Mouse (Mus musculus): ENCODE data around the gene Cntrob. TPM values are rescaled to one million over a fixed set of nuclear protein-coding genes. Genes with fewer than 3 reads are reported as not detected.
"Not testable (repeated sequence)": the region's sequence is repeated elsewhere in the genome, so short reads cannot be mapped to it uniquely, and the experiment has no call there.

Cntrob gene
- polyA plus RNA-seq, 1 experiment from 2014 or later = 37.3 TPM

- not testable (repeated sequence) for H3K4me3 ChIP-seq; H3K27ac ChIP-seq (replicated peaks); H3K27me3 ChIP-seq (replicated peaks; ENCODE audit: low read depth, poor library complexity, severe bottlenecking); H3K9me3 ChIP-seq; DNase-seq (ENCODE audit: low spot score)
- H3K4me1 ChIP-seq = peaks cover 15% of the 10 kb centered on the region
- peaks cover 80% of the 10 kb centered on the region for H3K36me3 ChIP-seq (replicated peaks)
- WGBS = 87% methylated on average over 3 of the region's 3 CpGs
These were observed 5.6 kb downstream of the Cntrob start for GRCm38 (mm10) chr11:69318000-69318399.

GRCm38 (mm10) chr11:69316361-69316760, 7.2 kb downstream of the Cntrob start:
- Histone ChIP-seq H3K4me3 (no peak overlapping the region), H3K4me1 (no peaks in the 10 kb centered on the region), H3K27ac (replicated peaks) (no peak overlapping the region), H3K9me3 (no peaks in the 10 kb centered on the region), H3K36me3 (replicated peaks) (peaks cover 96% of the 10 kb centered on the region), H3K27me3 (replicated peaks; ENCODE audit: low read depth, poor library complexity, severe bottlenecking) (no peaks in the 10 kb centered on the region)
- DNase-seq (ENCODE audit: low spot score) = no peak
- WGBS = 99% methylated on average over 6 of the region's 6 CpGs

GRCm38 (mm10) chr11:69311266-69311665, 12.3 kb downstream of the Cntrob start:
- Histone ChIP-seq H3K4me3 (no peak overlapping the region), H3K27ac (replicated peaks) (no peak overlapping the region), H3K27me3 (replicated peaks; ENCODE audit: low read depth, poor library complexity, severe bottlenecking) (no peaks in the 10 kb centered on the region), H3K9me3 (no peaks in the 10 kb centered on the region), H3K4me1 (no peaks in the 10 kb centered on the region), H3K36me3 (replicated peaks) (peaks cover 100% of the 10 kb centered on the region)
- DNase-seq (ENCODE audit: low spot score) = no peak
- 83% methylated on average over 7 of the region's 7 CpGs for WGBS

GRCm38 (mm10) chr11:69306039-69306438, 17.5 kb downstream of the Cntrob start:
- Histone ChIP-seq H3K36me3 (replicated peaks) (peaks cover 99% of the 10 kb centered on the region), H3K27ac (replicated peaks) (no peak overlapping the region), H3K4me3 (no peak overlapping the region), H3K9me3 (no peaks in the 10 kb centered on the region), H3K27me3 (replicated peaks; ENCODE audit: low read depth, poor library complexity, severe bottlenecking) (no peaks in the 10 kb centered on the region), H3K4me1 (no peaks in the 10 kb centered on the region)
- WGBS = 93% methylated on average over 2 of the region's 2 CpGs
- DNase-seq (ENCODE audit: low spot score) = no peak

GRCm38 (mm10) chr11:69305291-69305690, 18.3 kb downstream of the Cntrob start:
- H3K4me1 ChIP-seq = no peaks in the 10 kb centered on the region
- WGBS = 94% methylated on average over 9 of the region's 9 CpGs
- no peaks in the 10 kb centered on the region for H3K27me3 ChIP-seq (replicated peaks; ENCODE audit: low read depth, poor library complexity, severe bottlenecking)
- H3K36me3 ChIP-seq (replicated peaks) = peaks cover 99% of the 10 kb centered on the region
- no peak overlapping the region for H3K27ac ChIP-seq (replicated peaks)
- DNase-seq (ENCODE audit: low spot score) = no peak
- no peak overlapping the region for H3K4me3 ChIP-seq
- no peaks in the 10 kb centered on the region for H3K9me3 ChIP-seq

GRCm38 (mm10) chr11:69302817-69303216, 20.8 kb downstream of the Cntrob start:
- H3K36me3 ChIP-seq (replicated peaks) = peaks cover 97% of the 10 kb centered on the region
- no peaks in the 10 kb centered on the region for H3K4me1 ChIP-seq
- no peak overlapping the region for H3K4me3 ChIP-seq
- WGBS = 91% methylated on average over 7 of the region's 7 CpGs
- H3K9me3 ChIP-seq = no peaks in the 10 kb centered on the region
- H3K27ac ChIP-seq (replicated peaks) = no peak overlapping the region
- DNase-seq (ENCODE audit: low spot score) = no peak
- H3K27me3 ChIP-seq (replicated peaks; ENCODE audit: low read depth, poor library complexity, severe bottlenecking) = no peaks in the 10 kb centered on the region

- H3K9me3 ChIP-seq = no peaks in the 10 kb centered on the region
- no peak overlapping the region for H3K27ac ChIP-seq (replicated peaks)
- DNase-seq (ENCODE audit: low spot score) = no peak
- H3K4me1 ChIP-seq = no peaks in the 10 kb centered on the region
- H3K4me3 ChIP-seq = no peak overlapping the region
- peaks cover 62% of the 10 kb centered on the region for H3K36me3 ChIP-seq (replicated peaks)
- 70% methylated on average over 7 of the region's 7 CpGs for WGBS
- H3K27me3 ChIP-seq (replicated peaks; ENCODE audit: low read depth, poor library complexity, severe bottlenecking) = no peaks in the 10 kb centered on the region
These were observed 25.3 kb downstream of the Cntrob start for GRCm38 (mm10) chr11:69298231-69298630.

- no peaks in the 10 kb centered on the region for H3K27me3 ChIP-seq (replicated peaks; ENCODE audit: low read depth, poor library complexity, severe bottlenecking)
- 92% methylated on average over 2 of the region's 2 CpGs for WGBS
- DNase-seq (ENCODE audit: low spot score) = no peak
- H3K4me3 ChIP-seq = no peak overlapping the region
- no peaks in the 10 kb centered on the region for H3K4me1 ChIP-seq
- peaks cover 58% of the 10 kb centered on the region for H3K36me3 ChIP-seq (replicated peaks)
- no peak overlapping the region for H3K27ac ChIP-seq (replicated peaks)
- no peaks in the 10 kb centered on the region for H3K9me3 ChIP-seq
These were observed 25.8 kb downstream of the Cntrob start for GRCm38 (mm10) chr11:69297799-69298198.

GRCm38 (mm10) chr11:69295286-69295685, 28.3 kb downstream of the Cntrob start:
- Histone ChIP-seq H3K27ac (replicated peaks) (no peak overlapping the region), H3K27me3 (replicated peaks; ENCODE audit: low read depth, poor library complexity, severe bottlenecking) (no peaks in the 10 kb centered on the region), H3K4me1 (no peaks in the 10 kb centered on the region), H3K36me3 (replicated peaks) (peaks cover 33% of the 10 kb centered on the region), H3K9me3 (no peaks in the 10 kb centered on the region), H3K4me3 (no peak overlapping the region)
- WGBS = 90% methylated on average over 3 of the region's 3 CpGs
- no peak for DNase-seq (ENCODE audit: low spot score)

- WGBS = 93% methylated on average over 5 of the region's 5 CpGs
- Histone ChIP-seq H3K27me3 (replicated peaks; ENCODE audit: low read depth, poor library complexity, severe bottlenecking) (no peaks in the 10 kb centered on the region), H3K27ac (replicated peaks) (no peak overlapping the region), H3K4me3 (no peak overlapping the region), H3K4me1 (no peaks in the 10 kb centered on the region), H3K36me3 (replicated peaks) (no peaks in the 10 kb centered on the region), H3K9me3 (no peaks in the 10 kb centered on the region)
- no peak for DNase-seq (ENCODE audit: low spot score)
These were observed 32.5 kb downstream of the Cntrob start for GRCm38 (mm10) chr11:69291111-69291510.

GRCm38 (mm10) chr11:69277267-69277666, 46.3 kb downstream of the Cntrob start:
- no peak overlapping the region for H3K4me3 ChIP-seq
- H3K9me3 ChIP-seq = no peaks in the 10 kb centered on the region
- no peaks in the 10 kb centered on the region for H3K27me3 ChIP-seq (replicated peaks; ENCODE audit: low read depth, poor library complexity, severe bottlenecking)
- no peaks in the 10 kb centered on the region for H3K36me3 ChIP-seq (replicated peaks)
- H3K4me1 ChIP-seq = no peaks in the 10 kb centered on the region
- H3K27ac ChIP-seq (replicated peaks) = no peak overlapping the region
- DNase-seq (ENCODE audit: low spot score) = no peak
- 73% methylated on average over 5 of the region's 5 CpGs for WGBS

GRCm38 (mm10) chr11:69276081-69276480, 47.5 kb downstream of the Cntrob start:
- H3K9me3 ChIP-seq = no peaks in the 10 kb centered on the region
- H3K36me3 ChIP-seq (replicated peaks) = no peaks in the 10 kb centered on the region
- no peak for DNase-seq (ENCODE audit: low spot score)
- no peaks in the 10 kb centered on the region for H3K27me3 ChIP-seq (replicated peaks; ENCODE audit: low read depth, poor library complexity, severe bottlenecking)
- WGBS = 79% methylated on average over 2 of the region's 2 CpGs
- peaks cover 4% of the 10 kb centered on the region; the same call in 1 of the 2 replicates for H3K4me1 ChIP-seq
- H3K4me3 ChIP-seq = no peak overlapping the region
- no peak overlapping the region for H3K27ac ChIP-seq (replicated peaks)

GRCm38 (mm10) chr11:69275650-69276049, 47.9 kb downstream of the Cntrob start:
- 81% methylated on average over 6 of the region's 6 CpGs for WGBS
- H3K27ac ChIP-seq (replicated peaks) = no peak overlapping the region
- H3K4me3 ChIP-seq = no peak overlapping the region
- H3K36me3 ChIP-seq (replicated peaks) = no peaks in the 10 kb centered on the region
- peaks cover 4% of the 10 kb centered on the region; the same call in 1 of the 2 replicates for H3K4me1 ChIP-seq
- H3K9me3 ChIP-seq = no peaks in the 10 kb centered on the region
- H3K27me3 ChIP-seq (replicated peaks; ENCODE audit: low read depth, poor library complexity, severe bottlenecking) = 0 out of 2 replicates have a peak, but pooled peaks cover 3% of the 10 kb centered on the region
- DNase-seq (ENCODE audit: low spot score) = no peak
